In genomic region chr7:118160121-118160520, GRCm38 (mm10) we compare ENCODE assay signal across 18 mouse cellular contexts. TPM values are rescaled to one million over a fixed set of nuclear protein-coding genes. Genes with fewer than 3 reads are reported as not detected.
DNase-seq lines count a peak whose midpoint lies in the region; ATAC-seq and TF ChIP-seq lines count a peak whose summit lies in the region.
"Had no signal": no experiment of that assay in that cellular context is flagged by ENCODE, and none has a peak within 500 bp of the region (broad histone marks: within the 10 kb centered on the region; RNA-seq: fewer than 3 reads in every experiment).

No protein-coding gene starts in this region.

- no peak overlapping the region for H3K9ac ChIP-seq in heart, embryonic 11.5 days (ENCODE audit: low read depth, low read length)
- H3K9ac ChIP-seq in midbrain, embryonic 13.5 days (replicated peaks), result no peak overlapping the region
- H3K9ac ChIP-seq: hindbrain, embryonic 14.5 days; limb, embryonic 13.5 days; liver, postnatal 0 days; neural tube, embryonic 12.5 days had no signal

- WGBS in heart, embryonic 11.5 days (ENCODE audit: insufficient replicate concordance), result 87% methylated on average over 3 of the region's 3 CpGs
- 93% methylated on average over 3 of the region's 3 CpGs for WGBS in midbrain, embryonic 13.5 days

- H3K27ac ChIP-seq in heart, embryonic 11.5 days (ENCODE audit: low read depth, low read length), result no peak overlapping the region
- H3K27ac ChIP-seq in left cerebral cortex, adult 2 months, result peak overlapping the region; percentile 53
- H3K27ac ChIP-seq in midbrain, embryonic 13.5 days, result no peak overlapping the region
- H3K27ac ChIP-seq: embryonic facial prominence, embryonic 10.5 days; hindbrain, embryonic 14.5 days; limb, embryonic 13.5 days; neural tube, embryonic 12.5 days had no signal

- intact Hi-C loops in left cerebral cortex, adult 2 months (cut with DNase I), result no loop called here

- no peaks in the 10 kb centered on the region for H3K27me3 ChIP-seq in heart, embryonic 11.5 days (ENCODE audit: control insufficient read depth, insufficient read depth, low read length)
- no peaks in the 10 kb centered on the region for H3K27me3 ChIP-seq in midbrain, embryonic 13.5 days
- H3K27me3 ChIP-seq: limb, embryonic 13.5 days; neural tube, embryonic 12.5 days had no signal

- TF ChIP-seq CTCF in left cerebral cortex, adult 2 months (IDR thresholded peaks at IDR 0.05), result no peak

- H3K4me2 ChIP-seq in heart, embryonic 11.5 days, result no peak overlapping the region
- no peak overlapping the region for H3K4me2 ChIP-seq in midbrain, embryonic 13.5 days (replicated peaks)
- H3K4me2 ChIP-seq: hindbrain, embryonic 14.5 days; limb, embryonic 13.5 days; neural tube, embryonic 12.5 days had no signal

- no peaks in the 10 kb centered on the region for H3K4me1 ChIP-seq in heart, embryonic 11.5 days (ENCODE audit: control insufficient read depth, insufficient read depth, low read length)
- H3K4me1 ChIP-seq in midbrain, embryonic 13.5 days (replicated peaks), result no peaks in the 10 kb centered on the region
- H3K4me1 ChIP-seq: embryonic facial prominence, embryonic 10.5 days; limb, embryonic 13.5 days; neural tube, embryonic 12.5 days had no signal

- no peak overlapping the region for H3K4me3 ChIP-seq in heart, embryonic 11.5 days (ENCODE audit: low read depth, low read length)
- no peak overlapping the region for H3K4me3 ChIP-seq in left cerebral cortex, adult 2 months
- H3K4me3 ChIP-seq in midbrain, embryonic 13.5 days (replicated peaks), result no peak overlapping the region
- H3K4me3 ChIP-seq: embryonic facial prominence, embryonic 10.5 days; limb, embryonic 13.5 days; neural tube, embryonic 12.5 days had no signal

- peak; percentile 30 to 38 for DNase-seq in heart, adult 18-20 months
- peak; percentile 76 for DNase-seq in right cerebral cortex, adult 18-20 months
- no peak for DNase-seq in right cerebral cortex, postnatal 4 days
- peak; percentile 21 to 45 for DNase-seq in left cerebral cortex, adult 2 months (ENCODE audit: extremely low spot score in 1 of 2, low spot score in 2 of 2)
- DNase-seq in telencephalon, adult 2 months (ENCODE audit: low read depth, low spot score), result peak; percentile 94
- no peak for DNase-seq in urinary bladder, postnatal 36 days (ENCODE audit: low spot score in 2 of 2)
- DNase-seq: cerebellum, adult 11-12 months; kidney, adult 18-20 months; kidney, postnatal 25 days; liver, postnatal 0 days; lung, postnatal 4 days had no signal

- ATAC-seq in heart, embryonic 11.5 days (replicated peaks; ENCODE audit: insufficient number of reproducible peaks, low FRiP score, low TSS enrichment), result no peak
- ATAC-seq in midbrain, embryonic 13.5 days, result no peak
- ATAC-seq: liver, postnatal 0 days; midbrain, embryonic 16.5 days had no signal

- H3K9me3 ChIP-seq in heart, embryonic 11.5 days (replicated peaks; ENCODE audit: control insufficient read depth, low read length), result no peaks in the 10 kb centered on the region
- H3K9me3 ChIP-seq in midbrain, embryonic 13.5 days, result no peaks in the 10 kb centered on the region
- H3K9me3 ChIP-seq: embryonic facial prominence, embryonic 10.5 days; limb, embryonic 13.5 days; neural tube, embryonic 12.5 days had no signal

- H3K36me3 ChIP-seq in heart, embryonic 11.5 days (ENCODE audit: control insufficient read depth, insufficient read depth, low read length), result peaks cover 18% of the 10 kb centered on the region
- H3K36me3 ChIP-seq in midbrain, embryonic 13.5 days, result peaks cover 54% of the 10 kb centered on the region

RNA-seq across cellular contexts. Expression of gene Arl6ip1, which starts 30.7 kb away (rescaled TPM):
- total RNA-seq in heart, adult 18-20 months (2021), result 10 to 100 TPM; 33.9 to 34.3 TPM
- 259 and 310 TPM in 2 replicates for polyA plus RNA-seq in heart, embryonic 11.5 days (2014; fragmentation: Nextera tagmentation; extraction: Ambion mirVana)
- total RNA-seq in left cerebral cortex, adult 2 months (2021), result 100 to 1,000 TPM; 245 to 246 TPM
- 509 and 609 TPM in 2 replicates for polyA plus RNA-seq in midbrain, embryonic 13.5 days (2015; fragmentation: Nextera tagmentation; extraction: Ambion mirVana)

RNA-seq across cellular contexts. Expression of gene Rps15a, which starts 44.1 kb away (rescaled TPM):
- total RNA-seq in heart, adult 18-20 months (2021), result 100 to 1,000 TPM; 557 to 604 TPM
- 525 and 565 TPM in 2 replicates for polyA plus RNA-seq in heart, embryonic 11.5 days (2014; fragmentation: Nextera tagmentation; extraction: Ambion mirVana)
- total RNA-seq in left cerebral cortex, adult 2 months (2021), result 100 to 1,000 TPM; 344 to 347 TPM
- polyA plus RNA-seq in midbrain, embryonic 13.5 days (2015; fragmentation: Nextera tagmentation; extraction: Ambion mirVana), result 555 and 560 TPM in 2 replicates

Comparison
In these comparisons a context has a peak if more than half of its experiments do, and no peak if none do; other contexts are left out.
1. DNase-seq: peak in heart, adult 18-20 months (2 of 2), right cerebral cortex, adult 18-20 months (single experiment), left cerebral cortex, adult 2 months (2 of 2) and telencephalon, adult 2 months (single experiment); none in right cerebral cortex, postnatal 4 days (single experiment) and urinary bladder, postnatal 36 days (0 of 2).
2. RNA of gene Arl6ip1, which starts 30.7 kb away (total RNA-seq): 245 to 246 TPM in left cerebral cortex, adult 2 months; 33.9 to 34.3 TPM in heart, adult 18-20 months; every median in the first group is over 4 times any median in the second.